ENCODE assay signal across 18 mouse cellular contexts in the genomic region with DNA sequence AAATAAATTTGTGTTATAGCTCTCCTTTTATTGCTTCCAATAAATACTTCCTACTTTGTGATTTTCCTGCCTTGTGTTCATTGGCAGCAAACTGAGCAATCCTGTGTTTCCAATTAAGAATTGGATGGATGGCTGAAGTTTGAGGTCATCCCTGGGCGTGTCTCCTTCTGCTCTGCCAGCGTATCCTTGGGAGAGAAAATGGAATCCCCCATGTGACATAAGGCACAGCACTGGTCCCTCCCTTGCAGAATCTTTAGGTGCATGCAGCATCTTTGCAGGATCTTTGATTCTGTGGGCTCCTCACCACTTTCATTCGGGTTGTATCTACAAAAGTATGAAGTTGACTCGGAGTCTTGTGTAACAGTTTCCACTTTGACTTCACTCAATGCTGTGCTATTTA. TPM values are rescaled to one million over a fixed set of nuclear protein-coding genes. Genes with fewer than 3 reads are reported as not detected.
DNase-seq lines count a peak whose midpoint lies in the region; ATAC-seq lines count a peak whose summit lies in the region.
"Had no signal": no experiment of that assay in that cellular context is flagged by ENCODE, and none has a peak within 500 bp of the region (broad histone marks: within the 10 kb centered on the region; RNA-seq: fewer than 3 reads in every experiment).

No protein-coding gene starts in this region.

- H3K9ac ChIP-seq in hindbrain, embryonic 14.5 days: no peak overlapping the region
- H3K9ac ChIP-seq: embryonic facial prominence, embryonic 15.5 days; liver, embryonic 15.5 days had no signal

- no peaks in the 10 kb centered on the region; the same call in 1 of the 2 replicates for H3K36me3 ChIP-seq in hindbrain, embryonic 14.5 days (replicated peaks; ENCODE audit: control insufficient read depth, insufficient read depth)
- H3K36me3 ChIP-seq: embryonic facial prominence, embryonic 15.5 days had no signal

- intact Hi-C loops in gastrocnemius, postnatal 36 days (cut with DNase I): no loop called here

- no peak overlapping the region for H3K4me2 ChIP-seq in hindbrain, embryonic 14.5 days (replicated peaks)
- H3K4me2 ChIP-seq: embryonic facial prominence, embryonic 15.5 days; liver, embryonic 15.5 days had no signal

- H3K27ac ChIP-seq in hindbrain, embryonic 14.5 days: no peak overlapping the region
- H3K27ac ChIP-seq: embryonic facial prominence, embryonic 15.5 days; liver, embryonic 15.5 days had no signal

- no peak for ATAC-seq in hindbrain, embryonic 14.5 days (ENCODE audit: low FRiP score)
- ATAC-seq: forebrain, embryonic 14.5 days; inflammation-experienced regulatory T-cells, adult 6 months; midbrain, embryonic 16.5 days had no signal

- 94% methylated on average over 4 of the region's 4 CpGs for whole genome bisulfite sequencing in hindbrain, embryonic 14.5 days

- H3K4me3 ChIP-seq in hindbrain, embryonic 14.5 days (replicated peaks; ENCODE audit: low read length): no peak overlapping the region
- H3K4me3 ChIP-seq: embryonic facial prominence, embryonic 15.5 days; liver, embryonic 15.5 days had no signal

- peak; percentile 16 for DNase-seq in lung, postnatal 25 days (ENCODE audit: low spot score)
- no peak for DNase-seq in lung, postnatal 14 days
- peak; percentile 54 for DNase-seq in fibroblast of lung, adult 2 months (ENCODE audit: low read depth)
- DNase-seq in gastrocnemius, postnatal 36 days: peak; percentile 39 to 46
- DNase-seq in heart, postnatal 4 days: peak; percentile 43
- no peak for DNase-seq in layer of hippocampus, adult 9-10 months (ENCODE audit: low spot score)
- no peak for DNase-seq in hindbrain, embryonic 14.5 days (ENCODE audit: low spot score)
- no peak for DNase-seq in testis, postnatal 10 days (ENCODE audit: low spot score)
- DNase-seq: adrenal gland, postnatal 36 days; cerebellum, postnatal 25 days; kidney, postnatal 10 days; layer of hippocampus, adult 9-11 months; thymus, postnatal 36 days had no signal

- no peaks in the 10 kb centered on the region for H3K4me1 ChIP-seq in hindbrain, embryonic 14.5 days (replicated peaks; ENCODE audit: control insufficient read depth, insufficient read depth, low read length)
- H3K4me1 ChIP-seq: embryonic facial prominence, embryonic 15.5 days; liver, embryonic 15.5 days had no signal

- no peaks in the 10 kb centered on the region for H3K9me3 ChIP-seq in hindbrain, embryonic 14.5 days (ENCODE audit: control insufficient read depth, low read length)
- H3K9me3 ChIP-seq: embryonic facial prominence, embryonic 15.5 days; liver, embryonic 15.5 days had no signal

- no peaks in the 10 kb centered on the region for H3K27me3 ChIP-seq in hindbrain, embryonic 14.5 days (ENCODE audit: control insufficient read depth, insufficient read depth, low read length)
- H3K27me3 ChIP-seq: embryonic facial prominence, embryonic 15.5 days; liver, embryonic 15.5 days had no signal

RNA-seq across cellular contexts. Expression of a gene that starts 53.7 kb away (rescaled TPM):
- total RNA-seq in gastrocnemius, postnatal 36 days (2021): under 1 TPM; 0.72 to 0.74 TPM
- total RNA-seq in heart, postnatal 4 days (2021): 1 to 10 TPM; 6.6 to 8.0 TPM
- 7.0 and 8.0 TPM in 2 replicates for polyA plus RNA-seq in hindbrain, embryonic 14.5 days (2014; fragmentation: Nextera tagmentation; extraction: Ambion mirVana)

Comparison
In these comparisons a context has a peak if more than half of its experiments do, and no peak if none do; other contexts are left out.
1. DNase-seq: peak in lung, postnatal 25 days (single experiment), fibroblast of lung, adult 2 months (single experiment), gastrocnemius, postnatal 36 days (2 of 2) and heart, postnatal 4 days (single experiment); none in lung, postnatal 14 days (single experiment), layer of hippocampus, adult 9-10 months (single experiment), hindbrain, embryonic 14.5 days (single experiment) and testis, postnatal 10 days (single experiment).
2. RNA of a gene that starts 53.7 kb away (total RNA-seq): 6.6 to 8.0 TPM in heart, postnatal 4 days; 0.72 to 0.74 TPM in gastrocnemius, postnatal 36 days; every median in the first group is over 4 times any median in the second.